Mouse (Mus musculus): ENCODE results near the gene Acsm3. TPM values are rescaled to one million over a fixed set of nuclear protein-coding genes. Genes with fewer than 3 reads are reported as not detected.

Gene Acsm3
- total and polyA plus RNA-seq, 2 experiments from 2014 or later: 0.09 TPM; not detected in 1

DNA sequence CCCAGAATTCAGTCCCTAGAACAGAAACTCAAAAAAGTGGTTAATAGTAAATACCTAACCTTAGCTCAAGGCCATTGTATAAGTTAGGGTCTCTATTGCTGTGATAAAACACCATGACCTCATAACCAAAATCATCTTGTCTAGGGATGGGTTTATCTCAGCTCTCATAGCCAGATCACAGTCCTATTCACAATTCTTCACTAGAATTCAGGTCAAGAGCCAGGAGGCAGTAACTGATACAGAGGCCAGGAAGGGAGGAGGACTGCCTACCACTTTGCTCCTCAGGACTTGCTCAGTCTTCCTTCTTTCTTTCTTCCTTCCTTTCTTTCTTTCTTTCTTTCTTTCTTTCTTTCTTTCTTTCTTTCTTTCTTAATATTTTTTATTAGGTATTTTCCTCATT lies 34.6 kb downstream of the Acsm3 start:
- ATAC-seq: no peak
- H3K36me3 ChIP-seq (ENCODE audit: insufficient read depth, low read length): no peaks in the 10 kb centered on the region
- H3K9me3 ChIP-seq (ENCODE audit: low read length): no peaks in the 10 kb centered on the region
- TF ChIP-seq CTCF (IDR thresholded peaks at IDR 0.05; ENCODE audit: low read depth): no peak
- peaks cover 4% of the 10 kb centered on the region; the same call in 1 of the 2 replicates for H3K4me1 ChIP-seq (ENCODE audit: insufficient read depth, low read length)
- H3K9ac ChIP-seq (replicated peaks; ENCODE audit: low read length): no peak overlapping the region
- peak overlapping the region; percentile 79 for H3K4me2 ChIP-seq (ENCODE audit: low read depth, low read length)
- no peak for DNase-seq (ENCODE audit: low spot score)
- H3K27me3 ChIP-seq (ENCODE audit: insufficient read depth, low read length): no peaks in the 10 kb centered on the region
- H3K27ac ChIP-seq: no peak overlapping the region
- H3K4me3 ChIP-seq (ENCODE audit: low read length): no peak overlapping the region

- DNase-seq (ENCODE audit: low spot score) (no peak), ATAC-seq (no peak)
- no peaks in the 10 kb centered on the region for H3K27me3 ChIP-seq (ENCODE audit: insufficient read depth, low read length)
- WGBS: 97% methylated on average over 3 of the region's 3 CpGs
- H3K4me1 ChIP-seq (ENCODE audit: insufficient read depth, low read length): no peaks in the 10 kb centered on the region
- H3K4me2 ChIP-seq (ENCODE audit: low read depth, low read length): no peak overlapping the region
- no peak overlapping the region for H3K9ac ChIP-seq (replicated peaks; ENCODE audit: low read length)
- H3K36me3 ChIP-seq (ENCODE audit: insufficient read depth, low read length): no peaks in the 10 kb centered on the region
- no peak overlapping the region for H3K4me3 ChIP-seq (ENCODE audit: low read length)
- no peaks in the 10 kb centered on the region for H3K9me3 ChIP-seq (ENCODE audit: low read length)
- H3K27ac ChIP-seq: no peak overlapping the region
- 0 out of 2 replicates have a peak, but pooled peaks have one; percentile 12 for TF ChIP-seq CTCF (IDR thresholded peaks at IDR 0.05; ENCODE audit: low read depth)
Observed at GRCm38 (mm10) chr7:119800488-119800887, 39.8 kb downstream of the Acsm3 start.

DNA sequence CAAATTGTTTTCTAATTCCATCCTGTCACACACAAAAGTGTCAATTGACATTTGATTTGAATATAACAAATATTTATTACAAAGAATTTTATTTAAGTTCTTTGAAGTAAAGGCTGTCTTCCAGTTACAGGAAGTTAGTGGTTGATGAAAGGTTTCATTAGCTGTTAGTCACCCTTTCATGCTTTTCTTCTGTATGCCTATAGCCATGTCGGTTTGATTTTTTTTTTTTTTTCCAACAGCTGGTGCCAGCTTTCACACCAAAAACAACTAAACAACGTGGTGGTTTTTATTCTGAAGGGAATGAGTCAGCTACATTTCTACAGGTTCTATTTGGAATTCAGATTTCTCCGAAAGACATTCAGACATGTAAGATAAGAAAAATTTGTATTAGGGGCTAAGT lies 40.3 kb downstream of the Acsm3 start:
- Histone ChIP-seq H3K9me3 (ENCODE audit: low read length) (no peaks in the 10 kb centered on the region), H3K36me3 (ENCODE audit: insufficient read depth, low read length) (no peaks in the 10 kb centered on the region), H3K4me3 (ENCODE audit: low read length) (no peak overlapping the region), H3K9ac (replicated peaks; ENCODE audit: low read length) (no peak overlapping the region), H3K27ac (no peak overlapping the region), H3K4me2 (ENCODE audit: low read depth, low read length) (no peak overlapping the region), H3K4me1 (ENCODE audit: insufficient read depth, low read length) (no peaks in the 10 kb centered on the region), H3K27me3 (ENCODE audit: insufficient read depth, low read length) (no peaks in the 10 kb centered on the region)
- ATAC-seq (no peak), DNase-seq (ENCODE audit: low spot score) (no peak)
- no peak for TF ChIP-seq CTCF (IDR thresholded peaks at IDR 0.05; ENCODE audit: low read depth)
- WGBS: 90% methylated on average over 3 of the region's 3 CpGs

- Histone ChIP-seq H3K4me2 (ENCODE audit: low read depth, low read length) (no peak overlapping the region), H3K4me1 (ENCODE audit: insufficient read depth, low read length) (no peaks in the 10 kb centered on the region), H3K9me3 (ENCODE audit: low read length) (no peaks in the 10 kb centered on the region), H3K4me3 (ENCODE audit: low read length) (no peak overlapping the region), H3K9ac (replicated peaks; ENCODE audit: low read length) (no peak overlapping the region), H3K27me3 (ENCODE audit: insufficient read depth, low read length) (no peaks in the 10 kb centered on the region), H3K36me3 (ENCODE audit: insufficient read depth, low read length) (no peaks in the 10 kb centered on the region), H3K27ac (no peak overlapping the region)
- TF ChIP-seq CTCF (IDR thresholded peaks at IDR 0.05; ENCODE audit: low read depth): no peak
- WGBS: 92% methylated on average over 5 of the region's 5 CpGs
- ATAC-seq (no peak), DNase-seq (ENCODE audit: low spot score) (no peak)
Observed at GRCm38 (mm10) chr7:119807396-119807795, 46.7 kb downstream of the Acsm3 start.

DNA sequence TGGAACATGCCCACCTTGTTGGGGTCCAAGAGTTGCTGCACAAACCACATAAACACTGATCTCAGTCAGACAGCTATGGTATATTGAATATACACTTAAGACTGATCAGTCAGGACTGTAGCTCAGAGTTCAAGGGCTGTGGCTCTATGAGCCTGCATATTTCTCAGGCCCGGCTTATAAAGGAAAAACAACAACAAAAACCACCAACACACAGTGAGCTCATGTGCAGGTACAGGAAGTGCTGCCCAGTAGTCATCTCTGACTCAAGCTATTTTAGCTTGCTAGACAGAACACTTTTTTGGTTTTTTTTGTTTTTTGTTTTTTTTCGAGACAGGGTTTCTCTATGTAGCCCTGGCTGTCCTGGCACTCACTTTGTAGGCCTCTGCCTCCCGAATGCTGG lies 48.0 kb downstream of the Acsm3 start:
- no peak for TF ChIP-seq CTCF (IDR thresholded peaks at IDR 0.05; ENCODE audit: low read depth)
- Histone ChIP-seq H3K27ac (no peak overlapping the region), H3K36me3 (ENCODE audit: insufficient read depth, low read length) (no peaks in the 10 kb centered on the region), H3K9me3 (ENCODE audit: low read length) (no peaks in the 10 kb centered on the region), H3K27me3 (ENCODE audit: insufficient read depth, low read length) (no peaks in the 10 kb centered on the region), H3K4me3 (ENCODE audit: low read length) (no peak overlapping the region), H3K4me2 (ENCODE audit: low read depth, low read length) (no peak overlapping the region), H3K9ac (replicated peaks; ENCODE audit: low read length) (no peak overlapping the region), H3K4me1 (ENCODE audit: insufficient read depth, low read length) (no peaks in the 10 kb centered on the region)
- 90% methylated on average over 3 of the region's 3 CpGs for WGBS
- ATAC-seq (no peak), DNase-seq (ENCODE audit: low spot score) (no peak)

DNA sequence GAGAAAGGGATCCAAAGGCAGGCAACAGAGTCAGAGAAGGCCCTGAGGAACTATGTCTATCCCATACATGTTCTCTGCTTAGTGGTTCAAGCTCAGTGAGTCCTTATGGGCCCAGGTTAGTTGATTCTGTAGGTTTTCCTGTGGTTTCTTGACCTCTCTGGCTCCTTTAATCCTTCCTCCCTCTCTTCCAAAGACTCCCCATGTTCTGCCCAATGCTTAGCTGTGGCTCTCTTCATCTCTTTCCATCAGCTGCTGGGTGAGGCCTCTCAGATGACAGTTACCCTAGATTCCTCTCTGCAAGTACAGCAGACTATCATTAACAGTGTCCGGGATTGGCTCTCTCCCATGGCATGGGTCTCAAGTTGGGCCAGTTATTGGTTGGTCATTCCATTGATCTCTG lies 74.6 kb downstream of the Acsm3 start:
- DNase-seq (ENCODE audit: low spot score): no peak
- Histone ChIP-seq H3K9ac (replicated peaks; ENCODE audit: low read length) (no peak overlapping the region), H3K36me3 (ENCODE audit: insufficient read depth, low read length) (no peaks in the 10 kb centered on the region), H3K27ac (no peak overlapping the region), H3K27me3 (ENCODE audit: insufficient read depth, low read length) (no peaks in the 10 kb centered on the region), H3K4me2 (ENCODE audit: low read depth, low read length) (no peak overlapping the region), H3K4me1 (ENCODE audit: insufficient read depth, low read length) (no peaks in the 10 kb centered on the region), H3K4me3 (ENCODE audit: low read length) (no peak overlapping the region), H3K9me3 (ENCODE audit: low read length) (no peaks in the 10 kb centered on the region)
- 100% methylated on average over 1 of the region's 1 CpGs for WGBS
- no peak for TF ChIP-seq CTCF (IDR thresholded peaks at IDR 0.05; ENCODE audit: low read depth)
- no peak for ATAC-seq

GRCm38 (mm10) chr7:119835996-119836777 lies 75.5 kb downstream of the Acsm3 start:
- 97% methylated on average over 4 of the region's 4 CpGs for WGBS
- no peak for ATAC-seq

More at GRCm38 (mm10) chr7:119835996-119836777, 75.5 kb downstream of the Acsm3 start:
- Histone ChIP-seq H3K9ac (replicated peaks; ENCODE audit: low read length) (no peak overlapping the region), H3K27me3 (ENCODE audit: insufficient read depth, low read length) (no peaks in the 10 kb centered on the region), H3K4me1 (ENCODE audit: insufficient read depth, low read length) (no peaks in the 10 kb centered on the region), H3K36me3 (ENCODE audit: insufficient read depth, low read length) (no peaks in the 10 kb centered on the region), H3K4me3 (ENCODE audit: low read length) (no peak overlapping the region), H3K9me3 (ENCODE audit: low read length) (no peaks in the 10 kb centered on the region), H3K4me2 (ENCODE audit: low read depth, low read length) (no peak overlapping the region), H3K27ac (no peak overlapping the region)
- DNase-seq (ENCODE audit: low spot score): no peak
- TF ChIP-seq CTCF (IDR thresholded peaks at IDR 0.05; ENCODE audit: low read depth): no peak

Other genes starting within 250 kb of the Acsm3 start
- 0.16 TPM in 1 of 2 replicates, not detected in the other for gene Acsm5, start 241.5 kb upstream of the Acsm3 start, total RNA-seq (2014; rRNA removed)
- gene Acsm5, start 241.5 kb upstream of the Acsm3 start, polyA plus RNA-seq (2015; fragmentation: Nextera tagmentation; extraction: Ambion mirVana): 0.25 and 0.35 TPM in 2 replicates
- not detected in 2 replicates for gene Pdilt, start 237.4 kb upstream of the Acsm3 start, total RNA-seq (2014; rRNA removed)
- 0.06 and 0.08 TPM in 2 replicates for gene Pdilt, start 237.4 kb upstream of the Acsm3 start, polyA plus RNA-seq (2015; fragmentation: Nextera tagmentation; extraction: Ambion mirVana)
- gene Acsm2, start 206.6 kb upstream of the Acsm3 start, total RNA-seq (2014; rRNA removed): 0.05 TPM in 1 of 2 replicates, not detected in the other
- gene Acsm2, start 206.6 kb upstream of the Acsm3 start, polyA plus RNA-seq (2015; fragmentation: Nextera tagmentation; extraction: Ambion mirVana): 0.09 TPM in 1 of 2 replicates, not detected in the other
- not detected in 2 replicates for gene Acsm1, start 153.9 kb upstream of the Acsm3 start, total RNA-seq (2014; rRNA removed)
- not detected in 2 replicates for gene Acsm1, start 153.9 kb upstream of the Acsm3 start, polyA plus RNA-seq (2015; fragmentation: Nextera tagmentation; extraction: Ambion mirVana)
- not detected in 2 replicates for gene Acsm4, start 70.9 kb upstream of the Acsm3 start, total RNA-seq (2014; rRNA removed)
- gene Acsm4, start 70.9 kb upstream of the Acsm3 start, polyA plus RNA-seq (2015; fragmentation: Nextera tagmentation; extraction: Ambion mirVana): not detected in 2 replicates
- 24.4 and 29.0 TPM in 2 replicates for gene Thumpd1, start 40.1 kb upstream of the Acsm3 start, total RNA-seq (2014; rRNA removed)
- 64.2 and 65.2 TPM in 2 replicates for gene Thumpd1, start 40.1 kb upstream of the Acsm3 start, polyA plus RNA-seq (2015; fragmentation: Nextera tagmentation; extraction: Ambion mirVana)
- gene Rexo5, start 33.1 kb downstream of the Acsm3 start, total RNA-seq (2014; rRNA removed): 3.9 and 4.4 TPM in 2 replicates
- gene Rexo5, start 33.1 kb downstream of the Acsm3 start, polyA plus RNA-seq (2015; fragmentation: Nextera tagmentation; extraction: Ambion mirVana): 6.8 and 7.9 TPM in 2 replicates
- gene Eri2, start 33.1 kb downstream of the Acsm3 start, total RNA-seq (2014; rRNA removed): 8.2 and 9.6 TPM in 2 replicates
- 8.7 and 10.4 TPM in 2 replicates for gene Eri2, start 33.1 kb downstream of the Acsm3 start, polyA plus RNA-seq (2015; fragmentation: Nextera tagmentation; extraction: Ambion mirVana)
- 7.8 and 9.0 TPM in 2 replicates for gene Lyrm1, start 134.9 kb downstream of the Acsm3 start, total RNA-seq (2014; rRNA removed)
- gene Lyrm1, start 134.9 kb downstream of the Acsm3 start, polyA plus RNA-seq (2015; fragmentation: Nextera tagmentation; extraction: Ambion mirVana): 21.9 and 24.8 TPM in 2 replicates
- gene Dcun1d3, start 135.4 kb downstream of the Acsm3 start, total RNA-seq (2014; rRNA removed): 11.5 and 14.7 TPM in 2 replicates
- gene Dcun1d3, start 135.4 kb downstream of the Acsm3 start, polyA plus RNA-seq (2015; fragmentation: Nextera tagmentation; extraction: Ambion mirVana): 8.5 and 9.2 TPM in 2 replicates